Mouse (Mus musculus): Measurements from ENCODE around the gene Cnih4.

Gene Cnih4

GRCm38 (mm10) chr1:181211403-181211919, 67.0 kb downstream of the Cnih4 start:
- DNase-seq (ENCODE audit: low spot score), result no peak

- peak; percentile 91 for DNase-seq (ENCODE audit: low spot score)
These were observed 67.6 kb downstream of the Cnih4 start, which contains the start of gene Wdr26 for GRCm38 (mm10) chr1:181211920-181212633. Gene Wdr26, minus strand, starts transcription at chr1:181212001.

GRCm38 (mm10) chr1:181214296-181215035, 70.0 kb downstream of the Cnih4 start:
- DNase-seq (ENCODE audit: low spot score), result no peak

- DNase-seq (ENCODE audit: low spot score), result peak; percentile 49
These were observed 71.8 kb downstream of the Cnih4 start for GRCm38 (mm10) chr1:181216315-181216714.
